Mouse (Mus musculus) adrenal gland, adult 2 months (tissue): ENCODE measurements around the gene Stx1a. TPM values are rescaled to one million over a fixed set of nuclear protein-coding genes. Genes with fewer than 3 reads are reported as not detected.

Experiments used
- DNase-seq: peaks from one replicate; pipeline ENCODE4 v3.0.0; 2021
- long read RNA-seq: library from polyadenylated mRNA; stranded (forward); transcript quantifications from one replicate; pipeline ENCODE4 v2.0.0, GENCODE M21; 2021
- polyA plus RNA-seq: library from polyadenylated mRNA; depleted of rRNA; stranded (reverse); fragments of >200 nt; gene quantifications from 2 replicates; pipeline ENCODE4 v1.2.3, GENCODE M21; 2012; rRNA removed
- total RNA-seq, 2 experiments: library from RNA; stranded (reverse); gene quantifications; 2 replicates each; pipeline ENCODE4 v1.2.3; 2021

Stx1a gene
- total RNA-seq (1 to 10 TPM; 5.9 to 7.5 TPM), polyA plus RNA-seq (23.2 and 31.8 TPM in 2 replicates)
- long read RNA-seq, partial matches to known transcripts = 1 of 6 reads
- long read RNA-seq, other reads (novel, unspliced or antisense) = 1 of 6 reads

- peak; percentile 94 for DNase-seq
Observed at GRCm38 (mm10) chr5:135023344-135024173, at the start of gene Stx1a. Gene Stx1a (plus strand): TSS chr5:135023482.

GRCm38 (mm10) chr5:134973526-134973925, 49.8 kb upstream of the Stx1a start:
- DNase-seq = no peak

- no peak for DNase-seq
Observed at GRCm38 (mm10) chr5:134974294-134974693, 49.0 kb upstream of the Stx1a start.

- no peak for DNase-seq
Observed at GRCm38 (mm10) chr5:134974921-134975320, 48.4 kb upstream of the Stx1a start.

GRCm38 (mm10) chr5:134976164-134976563, 47.1 kb upstream of the Stx1a start:
- DNase-seq = no peak

GRCm38 (mm10) chr5:134976577-134977250, 46.6 kb upstream of the Stx1a start:
- DNase-seq = peak; percentile 55

- DNase-seq = no peak
Observed at GRCm38 (mm10) chr5:134977837-134978236, 45.4 kb upstream of the Stx1a start.

GRCm38 (mm10) chr5:134981149-134981548, 42.1 kb upstream of the Stx1a start:
- no peak for DNase-seq

GRCm38 (mm10) chr5:134983111-134983510, 40.2 kb upstream of the Stx1a start:
- no peak for DNase-seq

GRCm38 (mm10) chr5:134983771-134984170, 39.5 kb upstream of the Stx1a start:
- DNase-seq = no peak

GRCm38 (mm10) chr5:134985633-134986297, 37.5 kb upstream of the Stx1a start, which contains the start of gene Cldn3:
Gene Cldn3 (plus strand): TSS chr5:134986214.
- DNase-seq = peak; percentile 56

- no peak for DNase-seq
Observed at GRCm38 (mm10) chr5:134986298-134987268, 36.7 kb upstream of the Stx1a start.

- no peak for DNase-seq
Observed at GRCm38 (mm10) chr5:134989166-134989565, 34.1 kb upstream of the Stx1a start.

- DNase-seq = no peak
Observed at GRCm38 (mm10) chr5:134989741-134990140, 33.5 kb upstream of the Stx1a start.

- DNase-seq = peak; percentile 64
Observed at GRCm38 (mm10) chr5:134992566-134992965, 30.7 kb upstream of the Stx1a start.

GRCm38 (mm10) chr5:134998359-134998758, 24.9 kb upstream of the Stx1a start:
- DNase-seq = no peak

GRCm38 (mm10) chr5:134999797-135000196, 23.5 kb upstream of the Stx1a start:
- DNase-seq = no peak

- DNase-seq = no peak
Observed at GRCm38 (mm10) chr5:135000751-135001150, 22.5 kb upstream of the Stx1a start.

- DNase-seq = peak; percentile 36
Observed at GRCm38 (mm10) chr5:135001309-135001708, 22.0 kb upstream of the Stx1a start.

GRCm38 (mm10) chr5:135002151-135002550, 21.1 kb upstream of the Stx1a start:
- DNase-seq = peak; percentile 21
